Mouse (Mus musculus) mouse trophoblast stem cell (cell line): ENCODE measurements around the gene Ccer2.

Source experiments
- in situ Hi-C, 2 experiments: fragments of 300-500 bp; cut with MseI, MboI; formaldehyde crosslinking; loops; 2 replicates in 1 of 2; 3 replicates in 1 of 2; pipeline ENCODE4 v1.15.1; 2025

Gene Ccer2

GRCm38 (mm10) chr7:28756079-28756478 lies at the start of gene Ccer2:
TSS of gene Ccer2 (plus strand) at chr7:28756174.
- in situ Hi-C loops, result no loop called here

GRCm38 (mm10) chr7:28709454-28709853 lies 46.5 kb upstream of the Ccer2 start:
- in situ Hi-C loops, result no loop called here

GRCm38 (mm10) chr7:28710962-28711361 lies 45.0 kb upstream of the Ccer2 start:
- in situ Hi-C loops, result no loop called here

- in situ Hi-C loops, result no loop called here
Measured at GRCm38 (mm10) chr7:28714667-28715066, 41.3 kb upstream of the Ccer2 start.

GRCm38 (mm10) chr7:28715598-28715997 lies 40.4 kb upstream of the Ccer2 start:
- in situ Hi-C loops, result no loop called here

- in situ Hi-C loops, result no loop called here
Measured at GRCm38 (mm10) chr7:28716590-28717281, 39.2 kb upstream of the Ccer2 start, which contains the start of gene Fbxo17. TSS of gene Fbxo17 (plus strand) at chr7:28716804.

GRCm38 (mm10) chr7:28717726-28718125 lies 38.2 kb upstream of the Ccer2 start:
- in situ Hi-C loops, result no loop called here

GRCm38 (mm10) chr7:28719159-28719558 lies 36.8 kb upstream of the Ccer2 start:
- in situ Hi-C loops, result no loop called here

- in situ Hi-C loops, result no loop called here
Measured at GRCm38 (mm10) chr7:28719650-28720049, 36.3 kb upstream of the Ccer2 start.

- in situ Hi-C loops, result no loop called here
Measured at GRCm38 (mm10) chr7:28720753-28721537, 35.0 kb upstream of the Ccer2 start.

GRCm38 (mm10) chr7:28722079-28722478 lies 33.9 kb upstream of the Ccer2 start:
- in situ Hi-C loops, result no loop called here

GRCm38 (mm10) chr7:28724613-28725012 lies 31.4 kb upstream of the Ccer2 start:
- in situ Hi-C loops, result no loop called here

- in situ Hi-C loops, result no loop called here
Measured at GRCm38 (mm10) chr7:28726600-28726999, 29.4 kb upstream of the Ccer2 start.

GRCm38 (mm10) chr7:28727649-28728340 lies 28.2 kb upstream of the Ccer2 start:
- in situ Hi-C loops, result no loop called here

GRCm38 (mm10) chr7:28732341-28733142 lies 23.4 kb upstream of the Ccer2 start:
- in situ Hi-C loops, result no loop called here

- in situ Hi-C loops, result no loop called here
Measured at GRCm38 (mm10) chr7:28733211-28733610, 22.8 kb upstream of the Ccer2 start.

- in situ Hi-C loops, result no loop called here
Measured at GRCm38 (mm10) chr7:28735701-28736100, 20.3 kb upstream of the Ccer2 start.

GRCm38 (mm10) chr7:28739829-28740228 lies 16.1 kb upstream of the Ccer2 start:
- in situ Hi-C loops, result no loop called here

- in situ Hi-C loops, result no loop called here
Measured at GRCm38 (mm10) chr7:28740949-28741348, 15.0 kb upstream of the Ccer2 start.

GRCm38 (mm10) chr7:28741368-28741708 lies 14.6 kb upstream of the Ccer2 start:
- in situ Hi-C loops, result no loop called here

GRCm38 (mm10) chr7:28741709-28742438 lies 14.1 kb upstream of the Ccer2 start, which contains the start of the genes Mrps12 and Sars2:
TSS of gene Mrps12 (minus strand) at chr7:28741820.
TSS of gene Sars2 (plus strand) at chr7:28741992.
- in situ Hi-C loops, result no loop called here
